In genomic region chr9:122014241-122014667, GRCm38 (mm10) we compare ENCODE assay signal across 9 mouse cellular contexts. TPM values are rescaled to one million over a fixed set of nuclear protein-coding genes. Genes with fewer than 3 reads are reported as not detected.
DNase-seq lines count a peak whose midpoint lies in the region; TF ChIP-seq lines count a peak whose summit lies in the region.
"Had no signal": no experiment of that assay in that cellular context is flagged by ENCODE, and none has a peak within 500 bp of the region (broad histone marks: within the 10 kb centered on the region; RNA-seq: fewer than 3 reads in every experiment).

No protein-coding gene starts in this region.

- TF ChIP-seq RAD21 in CH12.LX (IDR thresholded peaks at IDR 0.05; ENCODE audit: low read depth, low read length) = peak; percentile 46

- H3K9me3 ChIP-seq in CH12.LX (replicated peaks; ENCODE audit: low read length) = no peaks in the 10 kb centered on the region
- H3K9me3 ChIP-seq: limb, embryonic 13.5 days had no signal

- no peak overlapping the region for H3K4me3 ChIP-seq in CH12.LX (replicated peaks in 1 of 3; ENCODE audit: low read depth in 2 of 3, low read length in 2 of 3, poor library complexity in 1 of 3)
- no peak overlapping the region for H3K4me3 ChIP-seq in lung, adult 2 months (replicated peaks; ENCODE audit: extremely low read depth, low read depth, low read length)
- H3K4me3 ChIP-seq: limb, embryonic 13.5 days had no signal

- WGBS in lung, adult 2 months = 6% methylated on average over 10 of the region's 10 CpGs

- no peak for TF ChIP-seq POLR2A in CH12.LX (IDR thresholded peaks at IDR 0.05; ENCODE audit: low read depth, low read length)
- no peak for TF ChIP-seq POLR2A in lung, adult 2 months (IDR thresholded peaks at IDR 0.05; ENCODE audit: borderline replicate concordance, extremely low read depth, low read depth, low read length)

- no peak overlapping the region for H3K9ac ChIP-seq in CH12.LX (ENCODE audit: insufficient read depth, low read depth)
- H3K9ac ChIP-seq: limb, embryonic 13.5 days had no signal

- no peaks in the 10 kb centered on the region for H3K36me3 ChIP-seq in CH12.LX (replicated peaks in 1 of 2; ENCODE audit: control insufficient read depth in 1 of 2, insufficient read depth in 1 of 2, low read length in 1 of 2)
- H3K36me3 ChIP-seq: limb, embryonic 13.5 days had no signal

- dilution Hi-C loops in CH12.LX (cut with MboI; ENCODE audit: extremely low pct_ligation_motif_present, extremely low pct_unique_long_range_greater_than_20kb, low sequenced_read_pairs) = no loop called here

- H3K79me2 ChIP-seq in CH12.LX (replicated peaks; ENCODE audit: control insufficient read depth, extremely low read depth, insufficient read depth, poor library complexity, severe bottlenecking) = no peaks in the 10 kb centered on the region

- in situ Hi-C loops in CH12.LX (cut with MboI; ENCODE audit: low pct_ligation_motif_present, low pct_unique_long_range_greater_than_20kb, low sequenced_read_pairs) = no loop called here

- H3K4me1 ChIP-seq in CH12.LX (ENCODE audit: control insufficient read depth in 1 of 2, insufficient read depth in 2 of 2) = peaks cover 8 to 9% of the 10 kb centered on the region in 2 experiments
- H3K4me1 ChIP-seq in lung, adult 2 months (ENCODE audit: control insufficient read depth, insufficient read depth, low read length) = peaks cover 6% of the 10 kb centered on the region

- H3K4me2 ChIP-seq in CH12.LX (ENCODE audit: insufficient read depth, low read depth, poor library complexity, severe bottlenecking) = peak overlapping the region; percentile 52
- H3K4me2 ChIP-seq: limb, embryonic 13.5 days had no signal

- H3K27me3 ChIP-seq in CH12.LX (replicated peaks) = peaks cover 15% of the 10 kb centered on the region
- H3K27me3 ChIP-seq: limb, embryonic 13.5 days had no signal

- peak; percentile 80 to 98 for TF ChIP-seq CTCF in CH12.LX (conservative IDR thresholded peaks at IDR 0.05 in 1 of 2, IDR thresholded peaks at IDR 0.05 in 1 of 2; ENCODE audit: low read depth in 2 of 2, low read length in 2 of 2)
- TF ChIP-seq CTCF in lung, adult 2 months (IDR thresholded peaks at IDR 0.05; ENCODE audit: insufficient read depth, low read length) = peak; percentile 95

- peak; percentile 79 for DNase-seq in CH12.LX (ENCODE audit: extremely low read depth)
- DNase-seq in adrenal gland, adult 2 months = peak; percentile 81
- peak; percentile 81 for DNase-seq in embryo, embryonic 10.5 days (ENCODE audit: low spot score)
- DNase-seq in heart, adult 8-10 months (ENCODE audit: low spot score) = peak; percentile 83
- DNase-seq in kidney, postnatal 36 days = peak; percentile 73 to 92
- peak; percentile 80 for DNase-seq in lung, adult 2 months
- peak; percentile 82 for DNase-seq in retina, embryonic 14.5 days (ENCODE audit: low spot score)
- DNase-seq in thymus, postnatal 4 days = peak; percentile 95

- H3K27ac ChIP-seq in CH12.LX (ENCODE audit: insufficient read depth, low read depth) = no peak overlapping the region
- H3K27ac ChIP-seq: limb, embryonic 13.5 days had no signal

- no peak for TF ChIP-seq EP300 in CH12.LX (IDR thresholded peaks at IDR 0.05; ENCODE audit: low read length)

TF ChIP-seq in CH12.LX, 34 proteins besides CTCF, POLR2A, EP300 and RAD21:
- 0 out of 2 replicates have a peak, but pooled peaks have one; percentile 43 for TF ChIP-seq MYC (IDR thresholded peaks at IDR 0.05; ENCODE audit: low read depth, low read length)
- TF ChIP-seq TCF12 (IDR thresholded peaks at IDR 0.05; ENCODE audit: low read depth, low read length) = no peak
- no peak for TF ChIP-seq ZMIZ1 (IDR thresholded peaks at IDR 0.05; ENCODE audit: low read depth, low read length)
- TF ChIP-seq SMC3 (IDR thresholded peaks at IDR 0.05; ENCODE audit: low read depth, low read length) = peak; percentile 66
- TF ChIP-seq GABPA (IDR thresholded peaks at IDR 0.05; ENCODE audit: insufficient replicate concordance, low read depth, low read length) = no peak
- no peak for TF ChIP-seq POLR2AphosphoS2 (IDR thresholded peaks at IDR 0.05; ENCODE audit: low read depth, low read length)
- TF ChIP-seq USF2 (conservative IDR thresholded peaks at IDR 0.05; ENCODE audit: low read depth, low read length) = no peak
- no peak for TF ChIP-seq E2F4 (IDR thresholded peaks at IDR 0.05; ENCODE audit: insufficient replicate concordance, low read depth, low read length)
- no peak for TF ChIP-seq JUND (conservative IDR thresholded peaks at IDR 0.05; ENCODE audit: low read depth, low read length)
- TF ChIP-seq MAFK (IDR thresholded peaks at IDR 0.05; ENCODE audit: insufficient replicate concordance, low read length) = no peak
- no peak for TF ChIP-seq CHD2 (IDR thresholded peaks at IDR 0.05; ENCODE audit: low read length)
- TF ChIP-seq MAZ (IDR thresholded peaks at IDR 0.05; ENCODE audit: low read depth, low read length) = no peak
- no peak; the same call in 1 of the 2 replicates for TF ChIP-seq HCFC1 (IDR thresholded peaks at IDR 0.05; ENCODE audit: low read depth, low read length)
- TF ChIP-seq MEF2A (IDR thresholded peaks at IDR 0.05; ENCODE audit: borderline replicate concordance, low read depth, low read length) = 0 out of 2 replicates have a peak, but pooled peaks have one; percentile 22
- TF ChIP-seq JUN (IDR thresholded peaks at IDR 0.05; ENCODE audit: insufficient read depth, low read depth, low read length) = no peak
- TF ChIP-seq ZKSCAN1 (IDR thresholded peaks at IDR 0.05; ENCODE audit: borderline replicate concordance, low read depth, low read length) = no peak
- no peak for TF ChIP-seq IRF4 (IDR thresholded peaks at IDR 0.05; ENCODE audit: low read depth, low read length)
- TF ChIP-seq MAX (IDR thresholded peaks at IDR 0.05; ENCODE audit: low read length) = 0 out of 2 replicates have a peak, but pooled peaks have one; percentile 18
- no peak for TF ChIP-seq ETS1 (conservative IDR thresholded peaks at IDR 0.05; ENCODE audit: low read depth, low read length)
- peak; percentile 33; the same call in 1 of the 2 replicates for TF ChIP-seq NELFE (IDR thresholded peaks at IDR 0.05; ENCODE audit: low read depth, low read length)
- 0 out of 2 replicates have a peak, but pooled peaks have one; percentile 30 for TF ChIP-seq BHLHE40 (IDR thresholded peaks at IDR 0.05; ENCODE audit: low read depth, low read length)
- TF ChIP-seq ELF1 (IDR thresholded peaks at IDR 0.05; ENCODE audit: low read depth, low read length) = no peak
- no peak for TF ChIP-seq NRF1 (IDR thresholded peaks at IDR 0.05; ENCODE audit: low read depth, low read length)
- no peak for TF ChIP-seq ZNF384 (IDR thresholded peaks at IDR 0.05; ENCODE audit: low read depth, low read length)
- no peak for TF ChIP-seq RCOR1 (conservative IDR thresholded peaks at IDR 0.05; ENCODE audit: low read depth, low read length)
- no peak for TF ChIP-seq SIN3A (IDR thresholded peaks at IDR 0.05; ENCODE audit: low read length)
- no peak for TF ChIP-seq PAX5 (IDR thresholded peaks at IDR 0.05; ENCODE audit: low read length)
- no peak for TF ChIP-seq MXI1 (IDR thresholded peaks at IDR 0.05; ENCODE audit: low read depth, low read length)
- no peak for TF ChIP-seq USF1 (IDR thresholded peaks at IDR 0.05; ENCODE audit: low read depth, low read length)
- no peak for TF ChIP-seq CHD1 (IDR thresholded peaks at IDR 0.05; ENCODE audit: low read depth, low read length)
- TF ChIP-seq KAT2A (IDR thresholded peaks at IDR 0.05; ENCODE audit: insufficient replicate concordance, low read length) = no peak
- no peak for TF ChIP-seq TBP (conservative IDR thresholded peaks at IDR 0.05; ENCODE audit: low read depth, low read length)
- no peak for TF ChIP-seq UBTF (IDR thresholded peaks at IDR 0.05; ENCODE audit: low read depth, low read length)
- 0 out of 2 replicates have a peak, but pooled peaks have one; percentile 5 for TF ChIP-seq ZC3H11A (IDR thresholded peaks at IDR 0.05; ENCODE audit: low read depth, low read length)

RNA-seq across cellular contexts. Expression of gene Pomgnt2, which starts 17.3 kb away (rescaled TPM):
- total RNA-seq in CH12.LX (2012; rRNA removed) (not detected in 2 replicates), CH12.LX (2014; rRNA removed) (not detected in 2 replicates)
- not detected in 2 replicates for polyA plus RNA-seq in CH12.LX (2012; ENCODE audit: insufficient read length, low read depth)
- 10 to 100 TPM; 14.7 to 24.7 TPM for total RNA-seq in adrenal gland, adult 2 months (2021)
- polyA plus RNA-seq in adrenal gland, adult 2 months (2012; rRNA removed) = 35.5 and 36.4 TPM in 2 replicates
- total RNA-seq in heart, adult 8-10 months (2022) = 10 to 100 TPM; 15.6 to 18.2 (median 16.7) TPM
- polyA plus RNA-seq in lung, adult 2 months (2012; rRNA removed) = 14.5 and 14.8 TPM in 2 replicates

Comparison
In these comparisons a context has a peak if more than half of its experiments do, and no peak if none do; other contexts are left out.
1. RNA of gene Pomgnt2, which starts 17.3 kb away (total RNA-seq): 14.7 to 24.7 TPM in adrenal gland, adult 2 months and 15.6 to 18.2 TPM in heart, adult 8-10 months; not detected in CH12.LX; every median in the first group is over 10 times any median in the second.
2. Peak in every context shown above with its lines, with median percentiles within 50 percentile points of each other: DNase-seq.